Mouse (Mus musculus) stomach, embryonic 14.5 days (tissue): ENCODE measurements at regions not wholly inside any gene's neighbourhood (a gene's known extent, or its start where the extent isn't known, plus 50 kb on each side); places are given as distances from the start of the nearest gene placed in this dataset.

Experiments used
- ATAC-seq: fragments of 200-750 bp; cut with Nextera tagmentation; 2 replicates; pipeline ENCODE4 v1.8.0; 2017; ENCODE audit warnings: low read depth, moderate TSS enrichment; ENCODE audit not compliant: insufficient number of reproducible peaks, insufficient read depth, low FRiP score
- H3K27ac ChIP-seq: fragments of 300-500 bp; sonication (generic); 2 replicates; pipeline ENCODE4 v1.5.1; 2014; ENCODE audit warnings: mild to moderate bottlenecking, low read length, moderate library complexity, mixed read lengths
- H3K27me3 ChIP-seq: fragments of 300-500 bp; sonication (generic); 2 replicates; pipeline ENCODE4 v1.6.1; 2014; ENCODE audit warnings: low read length, control low read depth, mixed read lengths; ENCODE audit not compliant: control insufficient read depth, insufficient read depth
- H3K36me3 ChIP-seq: fragments of 300-500 bp; sonication (generic); 2 replicates; pipeline ENCODE4 v1.6.1; 2014; ENCODE audit warnings: mild to moderate bottlenecking, control low read depth, low read length, moderate library complexity, mixed read lengths; ENCODE audit not compliant: control insufficient read depth, insufficient read depth
- H3K4me1 ChIP-seq: fragments of 300-500 bp; sonication (generic); 2 replicates; pipeline ENCODE4 v1.6.1; 2014; ENCODE audit warnings: low read length, control low read depth, mixed read lengths; ENCODE audit not compliant: control insufficient read depth, insufficient read depth
- H3K4me2 ChIP-seq: fragments of 300-500 bp; sonication (generic); replicated peaks from 2 replicates; pipeline ENCODE4 v1.6.1; 2014; ENCODE audit warnings: low read depth, low read length, control low read depth
- H3K4me3 ChIP-seq: fragments of 300-500 bp; sonication (generic); 2 replicates; pipeline ENCODE4 v1.5.1; 2014; ENCODE audit warnings: low read depth, low read length, control low read depth
- H3K9ac ChIP-seq: fragments of 300-500 bp; sonication (generic); replicated peaks from 2 replicates; pipeline ENCODE4 v1.6.1; 2014; ENCODE audit warnings: low read depth, mild to moderate bottlenecking, control low read depth, low read length, moderate library complexity, mixed read lengths
- H3K9me3 ChIP-seq: fragments of 300-500 bp; sonication (generic); 2 replicates; pipeline ENCODE4 v1.6.1; 2016; ENCODE audit warnings: low read depth, low read length, control low read depth; ENCODE audit not compliant: control insufficient read depth
- WGBS: fragments of 180-500 bp; shearing (Covaris S2); extraction: QIAGEN DNeasy Blood & Tissue Kit; methylation state at CpG from one replicate; pipeline ENCODE4 v1.1.7; 2014; 5-methylcytosine and 5-hydroxymethylcytosine counted together

GRCm38 (mm10) chr16:55632220-55632619, 206.5 kb downstream of the Nfkbiz start:
- H3K36me3 ChIP-seq, result no peaks in the 10 kb centered on the region
- WGBS, result 44% methylated on average over 3 of the region's 3 CpGs
- ATAC-seq, result no peak

GRCm38 (mm10) chr16:55631637-55632036, 207.1 kb downstream of the Nfkbiz start:
- WGBS, result 71% methylated on average over 2 of the region's 2 CpGs
- Histone ChIP-seq H3K36me3 (no peaks in the 10 kb centered on the region), H3K9ac (no peak overlapping the region), H3K4me1 (no peaks in the 10 kb centered on the region), H3K9me3 (no peaks in the 10 kb centered on the region), H3K4me3 (no peak overlapping the region), H3K4me2 (no peak overlapping the region), H3K27ac (no peak overlapping the region), H3K27me3 (no peaks in the 10 kb centered on the region)
- ATAC-seq, result no peak

More at GRCm38 (mm10) chr16:55632220-55632619, 206.5 kb downstream of the Nfkbiz start:
- no peaks in the 10 kb centered on the region for H3K4me1 ChIP-seq
- H3K27ac ChIP-seq, result no peak overlapping the region
- no peak overlapping the region for H3K9ac ChIP-seq
- no peak overlapping the region for H3K4me3 ChIP-seq
- H3K27me3 ChIP-seq, result no peaks in the 10 kb centered on the region
- no peaks in the 10 kb centered on the region for H3K9me3 ChIP-seq
- no peak overlapping the region for H3K4me2 ChIP-seq

- H3K9ac ChIP-seq, result no peak overlapping the region
- 89% methylated on average over 2 of the region's 2 CpGs for WGBS
Observed at GRCm38 (mm10) chr16:55631048-55631447, 207.7 kb downstream of the Nfkbiz start.

GRCm38 (mm10) chr16:55627531-55627930, 211.2 kb downstream of the Nfkbiz start:
- 87% methylated on average over 1 of the region's 1 CpGs for WGBS
- H3K36me3 ChIP-seq, result no peaks in the 10 kb centered on the region
- H3K27me3 ChIP-seq, result no peaks in the 10 kb centered on the region
- no peak overlapping the region for H3K4me3 ChIP-seq
- no peak overlapping the region for H3K27ac ChIP-seq
- no peaks in the 10 kb centered on the region for H3K4me1 ChIP-seq
- no peak for ATAC-seq
- H3K9ac ChIP-seq, result no peak overlapping the region
- no peaks in the 10 kb centered on the region; the same call in 1 of the 2 replicates for H3K9me3 ChIP-seq
- H3K4me2 ChIP-seq, result no peak overlapping the region

More at GRCm38 (mm10) chr16:55631048-55631447, 207.7 kb downstream of the Nfkbiz start:
- Histone ChIP-seq H3K9me3 (no peaks in the 10 kb centered on the region; the same call in 1 of the 2 replicates), H3K27me3 (no peaks in the 10 kb centered on the region), H3K4me1 (no peaks in the 10 kb centered on the region), H3K36me3 (no peaks in the 10 kb centered on the region), H3K4me3 (no peak overlapping the region), H3K27ac (no peak overlapping the region), H3K4me2 (no peak overlapping the region)
- no peak for ATAC-seq

- Histone ChIP-seq H3K4me3 (no peak overlapping the region), H3K36me3 (no peaks in the 10 kb centered on the region), H3K9me3 (no peaks in the 10 kb centered on the region; the same call in 1 of the 2 replicates), H3K9ac (no peak overlapping the region), H3K4me2 (no peak overlapping the region), H3K27ac (no peak overlapping the region), H3K27me3 (no peaks in the 10 kb centered on the region), H3K4me1 (no peaks in the 10 kb centered on the region)
- no peak for ATAC-seq
Observed at GRCm38 (mm10) chr16:55623422-55623821, 215.3 kb downstream of the Nfkbiz start.

- H3K9ac ChIP-seq, result no peak overlapping the region
- no peak for ATAC-seq
- WGBS, result 70% methylated on average over 3 of the region's 3 CpGs
Observed at GRCm38 (mm10) chr16:55619731-55620130, 219.0 kb downstream of the Nfkbiz start.

GRCm38 (mm10) chr16:55617958-55618357, 220.7 kb downstream of the Nfkbiz start:
- 78% methylated on average over 3 of the region's 3 CpGs for WGBS

More at GRCm38 (mm10) chr16:55619731-55620130, 219.0 kb downstream of the Nfkbiz start:
- Histone ChIP-seq H3K4me2 (no peak overlapping the region), H3K27ac (no peak overlapping the region), H3K4me1 (no peaks in the 10 kb centered on the region), H3K36me3 (no peaks in the 10 kb centered on the region), H3K27me3 (no peaks in the 10 kb centered on the region), H3K9me3 (no peaks in the 10 kb centered on the region), H3K4me3 (no peak overlapping the region)

GRCm38 (mm10) chr16:55617506-55617905, 221.2 kb downstream of the Nfkbiz start:
- H3K36me3 ChIP-seq, result no peaks in the 10 kb centered on the region
- no peaks in the 10 kb centered on the region for H3K27me3 ChIP-seq
- 44% methylated on average over 4 of the region's 4 CpGs for WGBS
- H3K27ac ChIP-seq, result no peak overlapping the region
- no peak overlapping the region for H3K9ac ChIP-seq
- H3K4me2 ChIP-seq, result no peak overlapping the region
- no peak for ATAC-seq
- no peaks in the 10 kb centered on the region for H3K9me3 ChIP-seq
- no peaks in the 10 kb centered on the region for H3K4me1 ChIP-seq
- no peak overlapping the region for H3K4me3 ChIP-seq

More at GRCm38 (mm10) chr16:55617958-55618357, 220.7 kb downstream of the Nfkbiz start:
- H3K27me3 ChIP-seq, result no peaks in the 10 kb centered on the region
- no peaks in the 10 kb centered on the region for H3K36me3 ChIP-seq
- H3K27ac ChIP-seq, result no peak overlapping the region
- no peak overlapping the region for H3K4me3 ChIP-seq
- H3K4me2 ChIP-seq, result no peak overlapping the region
- H3K9me3 ChIP-seq, result no peaks in the 10 kb centered on the region
- H3K9ac ChIP-seq, result no peak overlapping the region
- H3K4me1 ChIP-seq, result no peaks in the 10 kb centered on the region
- ATAC-seq, result no peak

- Histone ChIP-seq H3K27ac (no peak overlapping the region), H3K9ac (no peak overlapping the region), H3K36me3 (no peaks in the 10 kb centered on the region), H3K4me3 (no peak overlapping the region), H3K4me1 (no peaks in the 10 kb centered on the region), H3K4me2 (no peak overlapping the region), H3K27me3 (no peaks in the 10 kb centered on the region), H3K9me3 (no peaks in the 10 kb centered on the region)
- no peak for ATAC-seq
- 73% methylated on average over 1 of the region's 1 CpGs for WGBS
Observed at GRCm38 (mm10) chr16:55616408-55617120, 222.1 kb downstream of the Nfkbiz start.
